Mouse (Mus musculus) thymus, postnatal 36 days (tissue): ENCODE data around the gene Hdac1.

Experiments
- DNase-seq, 2 experiments: peaks; one replicate each; pipeline ENCODE4 v3.0.0; 2022; ENCODE audit warnings: mixed read lengths in 2 of 2

Gene Hdac1

DNA sequence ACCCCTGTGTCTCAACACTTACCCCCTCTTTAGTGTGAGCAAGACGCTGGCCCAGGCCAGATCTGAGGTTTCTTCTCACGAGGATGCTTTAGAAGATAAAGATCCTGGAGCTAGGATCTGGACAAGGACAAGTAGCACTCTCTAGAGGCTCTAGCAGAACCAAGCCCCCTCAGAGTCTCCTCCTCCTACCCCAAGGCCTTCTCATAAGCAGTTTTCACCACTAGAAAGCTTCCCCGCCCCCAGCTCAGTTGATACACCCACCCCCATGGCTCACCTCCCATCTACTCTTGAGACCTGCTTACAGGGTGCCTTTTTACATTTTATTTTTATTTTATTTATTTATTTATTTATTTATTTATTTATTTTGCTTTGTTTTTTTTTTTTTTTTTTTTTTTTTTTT, 32.9 kb downstream of the Hdac1 start:
- no peak for DNase-seq

GRCm38 (mm10) chr4:129508834-129509600, 33.5 kb downstream of the Hdac1 start:
- no peak for DNase-seq

DNA sequence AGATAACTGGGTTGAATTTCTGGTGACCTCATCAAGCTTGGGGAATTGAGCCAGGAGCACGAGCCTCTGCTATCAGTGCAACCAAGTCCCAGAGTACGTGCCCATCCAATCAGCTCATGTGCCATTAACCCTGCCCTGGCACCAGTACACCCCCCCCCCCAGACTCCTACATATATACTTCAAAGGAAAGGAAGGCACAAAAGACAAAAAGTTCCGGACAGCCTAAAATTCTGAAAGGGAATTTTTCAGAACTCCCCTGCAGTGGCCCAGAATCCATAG, 34.3 kb downstream of the Hdac1 start:
- DNase-seq, result no peak

DNA sequence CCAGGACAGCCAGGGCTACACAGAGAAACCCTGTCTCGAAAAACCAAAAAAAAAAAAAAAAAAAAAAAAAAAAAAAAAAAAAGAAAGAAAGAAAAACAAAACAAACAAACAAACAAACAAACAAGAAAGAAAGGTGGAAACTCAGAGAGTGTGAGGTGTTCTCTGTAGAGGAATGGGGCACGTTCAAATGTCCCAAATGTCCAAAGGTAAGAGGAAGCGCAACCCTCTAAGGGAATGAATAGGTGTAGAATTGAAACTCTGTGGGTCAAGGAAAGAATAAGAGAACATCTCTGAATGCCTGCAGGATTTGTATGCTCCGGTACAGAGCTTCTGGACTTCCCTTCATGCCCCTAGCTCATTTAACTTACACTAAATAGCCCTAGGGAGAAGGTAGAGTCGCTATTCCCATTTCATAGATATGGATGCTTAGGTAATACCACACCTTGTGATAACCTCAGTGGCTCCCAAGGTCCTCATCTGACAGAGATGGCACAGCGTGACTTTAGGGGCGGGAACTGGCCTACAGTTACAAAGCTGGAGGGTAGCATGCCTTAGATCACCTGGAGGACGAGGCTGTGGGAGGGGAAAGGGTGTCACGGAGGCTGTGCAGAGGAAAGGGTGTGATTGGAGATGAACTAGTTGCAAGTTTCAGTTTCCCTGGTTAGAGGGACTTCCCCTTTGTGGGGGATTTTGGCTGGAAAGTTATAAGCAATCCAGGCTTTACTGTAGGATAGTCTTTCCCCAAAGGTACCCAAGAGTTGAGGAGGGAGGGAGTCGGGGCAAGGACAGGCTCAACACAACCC, 34.9 kb downstream of the Hdac1 start:
- no peak for DNase-seq

DNA sequence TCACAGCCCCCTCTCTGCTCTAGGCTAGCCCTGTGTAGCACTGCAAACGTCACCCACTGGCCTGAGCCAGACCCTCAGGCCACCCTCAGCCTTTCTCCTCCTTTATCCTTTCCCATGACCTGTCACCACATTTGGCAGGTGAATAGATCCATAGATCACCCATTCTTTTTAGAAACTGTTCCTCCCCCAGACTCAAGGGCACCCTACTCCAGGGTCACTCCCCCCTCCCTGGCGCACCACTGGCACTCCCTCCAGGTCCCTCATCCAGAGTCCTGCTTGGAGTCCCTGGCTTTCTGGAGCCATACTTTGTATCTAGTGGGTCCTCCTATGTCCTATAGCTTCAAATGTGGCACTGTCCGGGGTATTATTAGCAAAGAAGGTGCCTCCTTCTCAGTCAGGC, 37.0 kb downstream of the Hdac1 start:
- no peak for DNase-seq

- DNase-seq, result no peak
Measured at GRCm38 (mm10) chr4:129502901-129503444, 39.5 kb downstream of the Hdac1 start.

DNA sequence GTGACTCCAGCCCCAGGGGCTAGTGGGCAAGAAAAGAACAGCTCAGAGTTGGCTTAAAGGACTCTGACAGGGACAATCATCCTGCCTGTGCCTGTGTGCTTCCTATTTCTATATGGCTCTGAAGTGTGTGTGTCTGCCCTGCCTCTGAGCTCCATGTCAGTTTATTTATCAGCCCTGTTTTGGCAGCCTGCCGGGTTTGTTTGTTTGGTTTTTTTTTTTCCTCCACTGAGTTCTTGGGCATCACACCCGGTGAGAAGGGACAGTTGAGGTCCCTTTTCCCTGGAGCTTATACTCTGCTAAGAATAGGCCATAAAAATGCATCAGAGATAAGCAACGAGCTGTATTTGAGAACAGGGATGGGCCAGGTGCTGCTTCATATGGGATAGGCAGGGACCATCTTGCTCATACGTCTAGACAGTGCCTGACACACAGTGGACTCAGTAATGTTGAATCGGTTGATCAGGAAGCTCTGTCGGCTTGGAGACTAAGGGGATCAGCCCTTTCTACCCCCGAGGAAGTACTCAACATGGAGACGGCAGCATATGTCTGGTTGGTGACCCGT, 40.1 kb downstream of the Hdac1 start:
- DNase-seq, result no peak

GRCm38 (mm10) chr4:129500607-129501566, 41.6 kb downstream of the Hdac1 start:
- DNase-seq, result peak; percentile 82 to 85

DNA sequence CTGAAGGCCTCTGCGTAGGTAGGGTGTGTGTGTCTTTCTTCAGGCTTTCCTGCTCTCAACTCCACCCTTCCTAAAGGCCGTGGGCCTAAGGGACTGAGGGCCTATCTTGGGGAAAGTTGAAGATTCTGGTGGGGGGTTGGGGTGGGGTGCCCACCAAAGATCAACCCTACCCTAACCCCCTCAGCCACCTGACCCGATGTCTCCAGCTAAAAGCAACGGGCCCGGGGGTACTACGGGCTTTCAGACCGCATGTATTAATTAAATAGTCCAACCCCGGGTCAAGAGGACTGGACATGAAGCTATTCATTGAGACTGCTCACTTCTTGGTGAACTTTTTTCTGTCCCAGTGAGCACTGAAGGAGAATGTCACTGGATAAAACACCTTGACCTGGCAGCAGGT, 42.5 kb downstream of the Hdac1 start:
- no peak for DNase-seq

DNA sequence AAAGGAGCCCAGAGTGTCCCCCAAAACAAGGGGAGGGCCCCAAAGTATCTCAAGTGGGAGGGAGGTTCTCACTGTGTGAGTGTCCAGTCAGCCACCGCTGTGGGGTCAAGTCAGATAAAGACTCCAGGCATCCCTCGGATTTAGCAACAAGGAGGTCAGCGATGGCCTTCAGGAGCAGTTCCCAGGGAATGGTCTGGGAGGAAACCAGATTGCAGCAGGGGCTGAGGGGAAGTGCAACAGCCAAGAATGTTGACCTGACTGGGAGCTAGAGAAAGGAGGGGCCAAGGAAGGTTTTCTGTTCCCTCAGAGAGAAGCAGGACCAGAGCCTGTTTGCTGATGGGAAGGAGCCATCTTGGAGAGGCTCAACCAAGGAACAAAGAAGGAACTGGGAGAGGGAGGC, 43.6 kb downstream of the Hdac1 start:
- DNase-seq, result no peak

DNA sequence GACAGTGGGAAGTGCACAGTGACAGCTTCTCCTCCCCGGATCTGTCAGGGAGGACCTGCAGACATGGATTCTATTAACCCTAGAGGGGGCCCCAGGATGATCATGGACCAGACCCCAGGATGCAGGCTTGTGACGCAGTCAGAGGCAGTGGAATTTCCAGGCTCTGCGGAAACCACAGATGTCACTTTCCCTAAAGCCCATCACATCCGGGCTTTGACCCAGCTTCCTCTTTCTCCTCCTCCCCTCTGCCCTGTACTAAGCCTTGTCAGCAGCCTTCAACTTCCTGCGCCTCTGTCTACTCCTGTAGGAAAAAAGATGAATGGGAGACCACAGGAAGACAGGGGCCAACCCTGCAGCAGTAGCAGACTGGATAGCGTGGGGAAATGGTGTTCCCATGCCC, 45.9 kb downstream of the Hdac1 start:
- peak; percentile 16 to 33 for DNase-seq

DNA sequence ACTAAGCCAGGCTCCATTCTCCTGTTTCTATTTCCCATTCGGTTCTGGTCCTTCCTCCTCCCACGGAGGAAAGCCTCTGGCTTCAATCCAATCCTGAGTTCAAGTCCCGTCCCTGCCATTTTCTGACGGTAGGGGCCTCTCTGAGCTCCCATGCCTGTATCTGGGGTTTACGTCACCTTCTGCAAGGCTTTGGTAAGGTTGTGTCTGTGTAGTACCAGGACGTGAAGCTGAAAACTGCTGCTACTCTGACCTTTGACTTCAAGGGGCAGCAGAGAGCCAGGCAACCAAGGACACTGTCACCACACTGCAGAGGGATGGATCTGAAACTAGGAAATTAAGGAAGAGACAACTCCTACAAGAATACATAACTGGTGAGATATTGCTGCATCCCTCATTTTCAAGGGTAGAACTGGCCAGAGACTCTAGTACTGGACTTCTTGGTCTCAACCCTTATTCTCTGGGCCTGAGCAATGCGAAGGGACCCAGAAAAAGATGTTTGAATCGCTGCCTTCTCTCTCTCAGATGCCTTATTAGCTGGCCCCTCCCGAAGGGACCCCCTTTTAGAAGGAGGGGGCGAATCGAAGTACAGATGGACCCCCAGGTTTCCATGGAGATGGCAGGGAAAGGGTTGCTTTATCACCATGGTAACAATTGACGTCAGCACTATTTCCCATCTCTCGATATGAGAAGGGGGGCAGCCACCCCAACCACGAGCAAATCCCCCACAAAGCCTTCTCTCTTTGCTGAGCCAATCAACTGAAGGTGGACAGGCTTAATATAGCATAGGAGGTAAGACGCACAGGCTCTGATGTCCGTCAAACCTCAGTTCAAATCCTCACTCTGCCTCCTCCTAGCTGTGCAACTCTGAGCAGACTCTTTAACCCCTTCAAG, 46.6 kb downstream of the Hdac1 start:
- DNase-seq, result no peak

GRCm38 (mm10) chr4:129494681-129495080, 47.8 kb downstream of the Hdac1 start:
- no peak for DNase-seq

DNA sequence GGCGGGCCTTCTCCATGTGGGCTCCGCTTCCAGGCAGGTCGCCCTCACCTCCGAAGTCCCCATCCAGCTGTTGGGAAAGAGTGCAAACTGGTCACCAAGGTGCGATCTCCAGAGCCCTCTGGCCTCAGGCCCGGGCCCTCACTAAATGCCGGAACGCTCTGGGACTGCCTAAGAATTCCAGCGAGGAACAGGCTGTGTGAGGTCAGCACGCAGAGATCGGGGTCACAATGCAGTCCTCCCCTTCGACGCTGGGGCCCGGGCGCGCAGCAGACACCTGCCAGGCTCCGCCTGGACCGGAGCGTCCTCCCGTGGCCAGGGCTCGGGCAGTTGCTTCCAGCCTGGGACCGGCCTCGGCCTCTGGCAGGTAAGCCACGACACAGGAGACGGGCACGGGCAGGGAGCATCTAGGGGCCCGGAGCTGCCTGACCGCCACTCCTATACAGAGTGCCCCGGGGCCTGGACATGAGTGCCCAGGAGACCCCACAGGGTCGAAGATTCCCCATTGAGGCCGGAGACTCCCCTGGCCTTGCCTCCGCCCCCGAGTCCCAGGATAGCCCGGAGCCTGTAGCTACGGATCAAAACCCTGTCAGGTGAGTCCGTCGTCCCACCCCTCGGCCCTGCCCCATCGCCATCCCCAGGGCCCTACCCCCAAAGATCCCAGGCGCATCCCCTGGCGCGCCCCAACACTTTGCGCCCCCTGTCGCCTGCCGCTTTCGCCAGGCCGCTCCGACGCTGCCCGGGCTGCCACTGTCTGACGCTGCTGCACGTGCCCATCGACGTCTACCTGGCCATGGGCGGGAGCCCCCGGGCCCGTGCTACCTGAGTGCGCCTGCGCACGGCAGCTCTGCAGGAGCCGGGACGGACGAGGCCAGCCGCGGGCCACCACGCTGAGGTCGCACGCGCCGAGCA, 51.3 kb downstream of the Hdac1 start, which contains the start of the genes Tssk3 and Fam229a:
Gene Tssk3 (minus strand): TSS at position 51 of the 909 bp plus-strand sequence.
Gene Fam229a (plus strand): TSS at position 219 of the 909 bp plus-strand sequence.
- peak; percentile 23 to 49 for DNase-seq

DNA sequence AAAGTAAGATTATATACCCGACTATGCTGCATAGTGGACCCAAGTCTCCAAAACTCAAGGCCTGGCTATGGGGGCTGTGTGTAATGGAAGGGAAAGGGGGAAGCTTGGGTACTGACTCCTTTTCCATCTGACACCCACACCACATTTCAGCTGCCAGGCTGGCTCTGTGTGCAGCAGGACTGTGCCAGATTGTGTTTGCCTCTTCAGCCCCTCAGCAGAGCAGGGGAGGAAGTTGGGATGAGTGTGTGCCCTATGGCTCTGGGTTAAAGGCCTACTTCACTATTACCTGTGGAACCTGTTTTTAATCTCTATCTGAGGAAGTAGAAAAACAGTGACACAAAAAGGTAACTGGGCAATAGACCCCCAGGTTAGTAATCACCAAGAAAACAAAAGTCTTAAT, 61.4 kb downstream of the Hdac1 start:
- no peak for DNase-seq

DNA sequence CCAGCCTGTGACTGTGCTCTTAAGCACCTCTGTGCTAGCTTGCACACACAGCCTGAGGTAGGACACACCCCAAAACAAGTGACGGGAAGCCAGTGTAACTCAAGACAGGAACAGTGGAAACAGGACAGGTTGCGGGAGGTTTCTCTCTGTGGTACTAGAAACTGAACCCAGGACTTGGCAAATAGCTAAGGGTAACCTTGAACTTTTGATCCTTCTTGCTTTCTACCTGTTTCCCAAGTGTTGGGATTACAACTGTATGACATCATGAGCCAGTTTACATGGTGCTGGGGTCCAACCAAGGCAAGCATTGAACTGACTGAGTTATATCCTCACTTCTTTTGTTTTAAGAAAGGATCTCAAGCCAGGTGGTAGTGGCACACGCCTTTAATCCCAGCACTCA, 62.6 kb downstream of the Hdac1 start:
- DNase-seq, result no peak

DNA sequence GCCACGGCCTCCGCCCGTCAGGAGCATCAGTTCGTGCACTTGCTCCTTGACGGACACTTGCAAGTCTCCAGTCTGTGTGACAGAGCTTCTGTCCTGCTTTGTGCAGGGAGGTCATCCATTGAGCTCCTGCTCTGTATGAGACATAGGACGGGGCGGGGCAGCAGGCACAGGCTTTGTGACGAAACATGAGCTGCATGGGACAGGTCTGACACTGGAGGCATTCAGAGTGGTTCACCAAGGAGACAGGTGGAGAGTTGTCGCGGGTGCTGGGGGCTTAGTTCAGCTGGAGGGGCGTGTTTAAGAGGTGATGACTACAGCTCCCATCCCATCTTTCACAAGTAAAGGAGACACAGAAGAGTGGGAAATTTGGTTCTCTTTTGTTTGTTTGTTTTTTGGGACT, 66.5 kb downstream of the Hdac1 start:
- DNase-seq, result no peak
